Mouse (Mus musculus) heart, postnatal 0 days (tissue): ENCODE data around the gene 1700123O20Rik.

Experiments used
- CTCF ChIP-seq: IDR thresholded peaks from 2 replicates; pipeline ENCODE4 v1.5.1; 2016; ENCODE audit warnings: antibody characterized with exemption, control low read depth, low read depth
- EP300 ChIP-seq: IDR thresholded peaks from 2 replicates; pipeline ENCODE4 v1.6.1; 2016; ENCODE audit warnings: antibody characterized with exemption, low read depth

GRCm38 (mm10) chr14:54686522-54687143 lies 617 bp downstream of the 1700123O20Rik start, which contains the start of gene Acin1:
- no peak for TF ChIP-seq CTCF
- 0 out of 2 replicates have a peak, but pooled peaks have one; percentile 6 for TF ChIP-seq EP300
